Mouse (Mus musculus): ENCODE measurements around the gene Prss37. TPM values are rescaled to one million over a fixed set of nuclear protein-coding genes. Genes with fewer than 3 reads are reported as not detected.
A peak's percentile ranks its signal among the peaks of the same experiment; 100 is the strongest.

Gene Prss37
- polyA plus RNA-seq (2014; fragmentation: Nextera tagmentation; extraction: Ambion mirVana), result not detected in 2 replicates

DNA sequence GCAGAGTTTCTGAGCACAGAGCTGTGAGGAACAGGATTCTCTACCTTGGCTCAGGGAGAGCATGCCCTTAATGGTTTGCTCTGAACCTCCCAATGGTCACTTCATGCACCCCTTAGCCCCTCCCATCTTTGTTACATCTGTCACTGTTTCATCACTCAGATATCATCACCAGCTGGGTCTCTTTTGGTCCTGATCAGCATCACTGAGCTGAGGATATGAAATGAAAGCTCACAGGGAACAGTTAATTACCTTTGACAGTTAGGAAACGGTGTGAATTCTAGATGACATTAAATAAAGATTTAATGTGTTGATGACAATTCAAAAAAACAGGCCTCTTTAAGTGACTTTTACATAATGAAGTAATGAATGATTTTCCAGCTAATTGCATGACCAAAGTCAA, at the start of gene Prss37:
TSS of gene Prss37 (minus strand) at position 101 of the 400 bp plus-strand sequence.
- ATAC-seq (no peak), DNase-seq (ENCODE audit: low spot score) (no peak)
- no peaks in the 10 kb centered on the region for H3K36me3 ChIP-seq (ENCODE audit: control insufficient read depth, insufficient read depth, low read length)
- H3K9ac ChIP-seq (ENCODE audit: low read length), result no peak within 1 kb of the TSS
- H3K27me3 ChIP-seq (replicated peaks; ENCODE audit: control insufficient read depth, insufficient read depth, low read length), result no peaks in the 10 kb centered on the region
- H3K4me1 ChIP-seq (ENCODE audit: control insufficient read depth, insufficient read depth, low read length), result no peaks in the 10 kb centered on the region
- H3K4me3 ChIP-seq (ENCODE audit: low read depth, low read length), result no peak within 1 kb of the TSS
- no peak within 1 kb of the TSS for H3K4me2 ChIP-seq (ENCODE audit: low read length)
- 76% methylated on average over 1 of the region's 1 CpGs for WGBS
- H3K27ac ChIP-seq (ENCODE audit: low read depth, low read length), result no peak within 1 kb of the TSS
- no peaks in the 10 kb centered on the region for H3K9me3 ChIP-seq (replicated peaks; ENCODE audit: control insufficient read depth, low read length)

DNA sequence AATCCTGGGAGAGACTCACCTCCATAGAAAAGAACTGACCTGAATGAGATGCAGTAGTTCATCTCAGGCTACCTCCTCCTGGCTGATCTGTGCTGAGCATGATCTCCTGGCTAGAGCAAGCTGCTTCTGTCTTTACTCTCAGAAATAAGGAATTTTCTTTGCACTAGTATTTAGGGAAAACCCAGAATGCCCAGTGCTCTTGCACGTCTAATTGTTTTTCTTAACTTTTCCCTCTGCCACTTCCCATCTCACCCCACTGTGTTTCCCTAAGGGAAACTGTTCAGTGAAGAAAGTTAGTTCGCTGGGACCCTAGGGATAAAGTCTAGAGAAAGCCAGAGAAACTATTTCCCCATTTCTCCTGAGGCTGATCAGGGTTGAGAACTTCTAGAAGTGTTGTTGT, 35.6 kb upstream of the Prss37 start, which contains the start of gene Olfr461:
TSS of gene Olfr461 (minus strand) at position 101 of the 400 bp plus-strand sequence.
- H3K27ac ChIP-seq (ENCODE audit: low read depth, low read length), result no peak within 1 kb of the TSS
- 81% methylated on average over 2 of the region's 2 CpGs for WGBS
- ATAC-seq (no peak), DNase-seq (ENCODE audit: low spot score) (no peak)
- no peaks in the 10 kb centered on the region for H3K4me1 ChIP-seq (ENCODE audit: control insufficient read depth, insufficient read depth, low read length)
- no peak within 1 kb of the TSS for H3K9ac ChIP-seq (ENCODE audit: low read length)
- H3K4me3 ChIP-seq (ENCODE audit: low read depth, low read length), result no peak within 1 kb of the TSS
- no peaks in the 10 kb centered on the region for H3K27me3 ChIP-seq (replicated peaks; ENCODE audit: control insufficient read depth, insufficient read depth, low read length)
- H3K4me2 ChIP-seq (ENCODE audit: low read length), result no peak within 1 kb of the TSS
- no peaks in the 10 kb centered on the region for H3K36me3 ChIP-seq (ENCODE audit: control insufficient read depth, insufficient read depth, low read length)
- H3K9me3 ChIP-seq (replicated peaks; ENCODE audit: control insufficient read depth, low read length), result no peaks in the 10 kb centered on the region

DNA sequence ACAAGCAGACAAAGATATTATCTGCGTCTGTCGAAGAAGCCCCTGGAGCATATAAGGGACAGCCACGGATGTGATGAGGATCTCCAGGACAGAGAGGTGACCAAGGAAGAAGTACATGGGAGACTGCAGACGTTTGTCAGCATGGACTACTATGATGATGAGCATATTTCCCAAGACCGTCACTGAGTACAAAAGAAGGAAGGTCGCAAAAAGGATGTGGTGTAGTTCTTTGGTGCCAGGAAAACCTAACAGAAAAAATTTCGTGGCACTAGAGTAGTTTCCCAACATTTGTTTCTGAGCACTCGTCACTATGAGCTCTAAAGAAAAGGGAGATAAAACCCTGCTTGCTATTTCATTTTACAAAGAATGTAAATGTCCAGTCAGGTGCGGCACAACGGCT, 25.4 kb upstream of the Prss37 start:
- H3K27ac ChIP-seq (ENCODE audit: low read depth, low read length), result no peak overlapping the region
- no peaks in the 10 kb centered on the region for H3K36me3 ChIP-seq (ENCODE audit: control insufficient read depth, insufficient read depth, low read length)
- H3K27me3 ChIP-seq (replicated peaks; ENCODE audit: control insufficient read depth, insufficient read depth, low read length), result no peaks in the 10 kb centered on the region
- H3K4me1 ChIP-seq (ENCODE audit: control insufficient read depth, insufficient read depth, low read length), result no peaks in the 10 kb centered on the region
- H3K4me2 ChIP-seq (ENCODE audit: low read length), result no peak overlapping the region
- ATAC-seq, result no peak
- no peak for DNase-seq (ENCODE audit: low spot score)
- H3K9me3 ChIP-seq (replicated peaks; ENCODE audit: control insufficient read depth, low read length), result no peaks in the 10 kb centered on the region
- no peak overlapping the region for H3K4me3 ChIP-seq (ENCODE audit: low read depth, low read length)
- no peak overlapping the region for H3K9ac ChIP-seq (ENCODE audit: low read length)
- 80% methylated on average over 10 of the region's 10 CpGs for WGBS

DNA sequence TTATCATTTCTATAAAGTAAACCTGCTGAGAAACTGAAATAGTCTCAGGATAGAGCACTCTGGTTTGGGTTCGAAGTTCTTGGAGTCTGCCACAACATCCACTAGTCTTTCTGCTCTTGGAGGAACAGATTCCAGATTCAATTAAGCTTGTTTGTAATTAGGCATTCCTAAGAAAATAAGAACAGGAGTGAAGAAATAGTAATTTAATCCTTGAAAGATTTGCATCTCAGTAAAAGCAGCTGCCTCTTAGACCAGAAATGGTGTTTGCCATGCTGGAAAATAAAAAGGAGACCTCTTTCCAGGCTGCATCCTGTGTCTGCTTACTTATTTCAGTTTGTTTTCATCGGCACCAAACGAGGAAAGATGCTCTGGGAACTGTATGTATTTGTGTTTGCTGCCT, 26.1 kb downstream of the Prss37 start, which contains the start of gene Tas2r108:
TSS of gene Tas2r108 (plus strand) at position 301 of the 400 bp plus-strand sequence.
- H3K4me3 ChIP-seq (ENCODE audit: low read depth, low read length), result no peak within 1 kb of the TSS
- H3K4me2 ChIP-seq (ENCODE audit: low read length), result no peak within 1 kb of the TSS
- no peaks in the 10 kb centered on the region for H3K27me3 ChIP-seq (replicated peaks; ENCODE audit: control insufficient read depth, insufficient read depth, low read length)
- no peak within 1 kb of the TSS for H3K9ac ChIP-seq (ENCODE audit: low read length)
- 93% methylated on average over 3 of the region's 3 CpGs for WGBS
- ATAC-seq (no peak), DNase-seq (ENCODE audit: low spot score) (no peak)
- no peaks in the 10 kb centered on the region for H3K36me3 ChIP-seq (ENCODE audit: control insufficient read depth, insufficient read depth, low read length)
- no peaks in the 10 kb centered on the region for H3K4me1 ChIP-seq (ENCODE audit: control insufficient read depth, insufficient read depth, low read length)
- H3K9me3 ChIP-seq (replicated peaks; ENCODE audit: control insufficient read depth, low read length), result no peaks in the 10 kb centered on the region
- no peak within 1 kb of the TSS for H3K27ac ChIP-seq (ENCODE audit: low read depth, low read length)

DNA sequence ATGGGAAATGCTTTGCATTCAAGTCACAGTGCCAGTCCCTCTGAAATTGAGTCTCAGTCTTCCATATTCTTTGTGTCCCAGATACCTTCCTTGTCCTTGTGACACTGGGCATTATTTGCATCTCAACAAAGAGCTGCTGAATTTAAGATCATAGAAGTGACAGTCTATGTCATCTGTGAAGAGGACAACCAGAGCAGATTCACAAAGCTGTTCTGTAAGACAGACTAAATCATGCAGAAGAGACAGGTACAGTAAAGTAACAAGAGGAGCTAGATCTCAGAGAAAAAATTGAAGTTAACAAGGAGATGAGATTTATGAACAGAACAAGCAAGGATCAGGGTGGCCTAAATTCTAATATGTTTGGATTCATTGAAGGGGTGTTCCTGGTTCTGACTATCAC, 28.4 kb downstream of the Prss37 start, which contains the start of gene Tas2r137:
TSS of gene Tas2r137 (plus strand) at position 301 of the 400 bp plus-strand sequence.
- H3K4me1 ChIP-seq (ENCODE audit: control insufficient read depth, insufficient read depth, low read length), result no peaks in the 10 kb centered on the region
- no peak within 1 kb of the TSS for H3K27ac ChIP-seq (ENCODE audit: low read depth, low read length)
- H3K36me3 ChIP-seq (ENCODE audit: control insufficient read depth, insufficient read depth, low read length), result peaks cover 2% of the 10 kb centered on the region; the same call in 1 of the 2 replicates
- no peak within 1 kb of the TSS for H3K9ac ChIP-seq (ENCODE audit: low read length)
- no peak for ATAC-seq
- DNase-seq (ENCODE audit: low spot score), result no peak
- H3K4me2 ChIP-seq (ENCODE audit: low read length), result no peak within 1 kb of the TSS
- H3K4me3 ChIP-seq (ENCODE audit: low read depth, low read length), result no peak within 1 kb of the TSS
- H3K9me3 ChIP-seq (replicated peaks; ENCODE audit: control insufficient read depth, low read length), result no peaks in the 10 kb centered on the region
- no peaks in the 10 kb centered on the region for H3K27me3 ChIP-seq (replicated peaks; ENCODE audit: control insufficient read depth, insufficient read depth, low read length)

DNA sequence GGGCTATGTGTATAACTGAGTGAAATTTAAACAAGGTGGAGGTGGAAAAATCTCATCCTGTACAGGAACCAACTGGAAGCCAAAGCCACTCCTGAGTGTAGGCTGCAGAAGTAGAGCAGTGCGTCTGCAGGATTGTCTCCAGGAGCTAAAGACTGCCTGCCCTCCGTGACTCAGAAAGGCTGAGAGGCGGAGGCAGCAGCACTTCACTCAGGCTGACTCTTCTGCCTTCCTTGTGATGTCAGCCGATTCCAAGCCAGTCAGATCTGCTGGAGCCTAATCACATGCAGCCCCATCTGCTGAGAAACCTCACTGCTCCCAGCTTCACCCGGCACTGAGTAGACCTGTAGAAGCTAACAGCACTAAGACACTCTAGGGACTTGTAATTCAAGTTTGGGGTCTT, 37.0 kb downstream of the Prss37 start:
- Histone ChIP-seq H3K36me3 (ENCODE audit: control insufficient read depth, insufficient read depth, low read length) (peaks cover 62% of the 10 kb centered on the region), H3K4me2 (ENCODE audit: low read length) (no peak overlapping the region), H3K27ac (ENCODE audit: low read depth, low read length) (no peak overlapping the region), H3K27me3 (replicated peaks; ENCODE audit: control insufficient read depth, insufficient read depth, low read length) (no peaks in the 10 kb centered on the region), H3K4me1 (ENCODE audit: control insufficient read depth, insufficient read depth, low read length) (no peaks in the 10 kb centered on the region), H3K9ac (ENCODE audit: low read length) (no peak overlapping the region), H3K4me3 (ENCODE audit: low read depth, low read length) (no peak overlapping the region), H3K9me3 (replicated peaks; ENCODE audit: control insufficient read depth, low read length) (no peaks in the 10 kb centered on the region)
- DNase-seq (ENCODE audit: low spot score) (no peak), ATAC-seq (no peak)
- 94% methylated on average over 5 of the region's 5 CpGs for WGBS

DNA sequence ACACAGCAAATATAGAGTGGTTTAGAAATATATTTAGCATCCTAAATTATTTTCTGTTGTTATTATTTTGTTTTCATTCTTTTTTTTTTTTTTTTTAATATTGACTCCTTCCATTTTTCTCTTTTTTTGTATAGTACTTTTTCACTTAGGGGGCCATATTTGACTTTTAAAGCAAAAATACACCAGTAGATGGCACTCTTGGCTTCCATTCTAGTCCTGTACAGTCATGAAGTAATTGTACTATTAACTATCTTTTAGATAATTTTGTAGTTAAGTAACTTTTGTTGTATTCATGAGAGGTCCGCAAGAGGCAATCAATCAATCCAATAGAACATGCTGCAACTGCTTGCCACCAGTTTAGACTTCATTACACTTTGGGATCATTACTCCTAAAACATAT, 39.6 kb downstream of the Prss37 start:
- no peak overlapping the region for H3K4me2 ChIP-seq (ENCODE audit: low read length)
- no peaks in the 10 kb centered on the region for H3K27me3 ChIP-seq (replicated peaks; ENCODE audit: control insufficient read depth, insufficient read depth, low read length)
- WGBS, result 79% methylated on average over 1 of the region's 1 CpGs
- no peaks in the 10 kb centered on the region for H3K9me3 ChIP-seq (replicated peaks; ENCODE audit: control insufficient read depth, low read length)
- H3K36me3 ChIP-seq (ENCODE audit: control insufficient read depth, insufficient read depth, low read length), result peaks cover 71% of the 10 kb centered on the region
- peak; percentile 65 for DNase-seq (ENCODE audit: low spot score)
- H3K4me1 ChIP-seq (ENCODE audit: control insufficient read depth, insufficient read depth, low read length), result no peaks in the 10 kb centered on the region
- ATAC-seq, result no peak
- no peak overlapping the region for H3K4me3 ChIP-seq (ENCODE audit: low read depth, low read length)
- H3K27ac ChIP-seq (ENCODE audit: low read depth, low read length), result no peak overlapping the region
- no peak overlapping the region for H3K9ac ChIP-seq (ENCODE audit: low read length)

DNA sequence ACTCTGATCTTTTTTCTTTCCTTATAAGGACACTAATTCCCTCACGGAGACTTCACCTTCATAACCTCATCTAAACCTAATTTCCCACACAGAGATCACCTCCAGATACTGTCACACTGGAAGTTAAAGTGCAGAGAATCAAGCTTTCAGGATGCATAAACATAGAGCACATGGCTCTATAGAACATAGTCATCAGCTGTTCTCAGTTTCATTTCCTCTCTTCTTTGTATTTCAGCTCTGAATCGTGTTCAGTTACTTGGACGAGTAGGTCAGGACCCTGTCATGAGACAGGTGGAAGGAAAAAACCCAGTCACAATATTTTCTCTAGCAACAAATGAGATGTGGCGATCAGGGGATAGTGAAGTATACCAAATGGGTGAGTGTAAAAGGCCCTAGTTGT, 43.2 kb downstream of the Prss37 start:
- peaks cover 55% of the 10 kb centered on the region for H3K36me3 ChIP-seq (ENCODE audit: control insufficient read depth, insufficient read depth, low read length)
- WGBS, result 91% methylated on average over 4 of the region's 4 CpGs

DNA sequence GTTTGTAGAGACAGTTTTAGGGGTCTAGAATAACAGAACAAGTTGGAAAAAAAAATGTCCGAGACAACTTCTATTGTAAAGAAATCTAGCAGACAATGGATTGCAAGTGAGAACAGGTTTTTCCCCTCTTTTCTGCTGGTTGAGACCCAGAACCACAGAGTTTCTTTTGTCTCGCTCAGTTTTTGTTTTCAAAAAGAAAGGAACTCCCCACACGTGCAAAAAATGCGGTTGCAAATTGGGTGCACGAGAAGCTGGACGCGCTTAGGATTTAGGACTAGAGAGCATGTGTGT, 47.6 kb downstream of the Prss37 start:
- H3K36me3 ChIP-seq (ENCODE audit: control insufficient read depth, insufficient read depth, low read length), result peaks cover 30% of the 10 kb centered on the region
- DNase-seq (ENCODE audit: low spot score), result no peak
- peak overlapping the region; percentile 95 for H3K27ac ChIP-seq (ENCODE audit: low read depth, low read length)
- peak overlapping the region; percentile 67 for H3K4me2 ChIP-seq (ENCODE audit: low read length)
- H3K4me3 ChIP-seq (ENCODE audit: low read depth, low read length), result peak overlapping the region; percentile 79
- ATAC-seq, result peak; percentile 10
- H3K9me3 ChIP-seq (replicated peaks; ENCODE audit: control insufficient read depth, low read length), result no peaks in the 10 kb centered on the region
- under 1% methylated on average over 7 of the region's 7 CpGs for WGBS
- H3K4me1 ChIP-seq (ENCODE audit: control insufficient read depth, insufficient read depth, low read length), result peaks cover 4% of the 10 kb centered on the region
- H3K9ac ChIP-seq (ENCODE audit: low read length), result peak overlapping the region; percentile 89
- H3K27me3 ChIP-seq (replicated peaks; ENCODE audit: control insufficient read depth, insufficient read depth, low read length), result no peaks in the 10 kb centered on the region

More for the DNA sequence above, 43.2 kb downstream of the Prss37 start:
- Histone ChIP-seq H3K4me2 (ENCODE audit: low read length) (no peak overlapping the region), H3K9ac (ENCODE audit: low read length) (no peak overlapping the region), H3K4me1 (ENCODE audit: control insufficient read depth, insufficient read depth, low read length) (peaks cover 4% of the 10 kb centered on the region), H3K27me3 (replicated peaks; ENCODE audit: control insufficient read depth, insufficient read depth, low read length) (no peaks in the 10 kb centered on the region), H3K9me3 (replicated peaks; ENCODE audit: control insufficient read depth, low read length) (no peaks in the 10 kb centered on the region), H3K27ac (ENCODE audit: low read depth, low read length) (no peak overlapping the region), H3K4me3 (ENCODE audit: low read depth, low read length) (no peak overlapping the region)
- DNase-seq (ENCODE audit: low spot score) (no peak), ATAC-seq (no peak)
